23 mouse cellular contexts compared by ENCODE assay signal in genomic region chr7:98200396-98200795, GRCm38 (mm10). TPM values are rescaled to one million over a fixed set of nuclear protein-coding genes. Genes with fewer than 3 reads are reported as not detected.
DNase-seq lines count a peak whose midpoint lies in the region; ATAC-seq lines count a peak whose summit lies in the region.
"Had no signal": no experiment of that assay in that cellular context is flagged by ENCODE, and none has a peak within 500 bp of the region (broad histone marks: within the 10 kb centered on the region; RNA-seq: fewer than 3 reads in every experiment).

No protein-coding gene starts in this region.

- peak; percentile 78 for DNase-seq in 416B (ENCODE audit: low read depth)
- peak; percentile 20 for DNase-seq in NIH3T3 (ENCODE audit: low read depth)
- DNase-seq in adrenal gland, adult (ENCODE audit: inconsistent age in 2 of 2, low spot score in 1 of 2), result no peak
- DNase-seq in T-cell, adult 2 months (ENCODE audit: low spot score), result no peak
- no peak for DNase-seq in thymus, adult 18-20 months
- DNase-seq: adrenal gland, adult 8-10 months; adrenal gland, postnatal 25 days; cerebellum, adult 18-20 months; cerebellum, adult 9-11 months; cerebellum, postnatal 25 days; embryo, embryonic 11 days; gastrocnemius, postnatal 10 days; gastrocnemius, postnatal 36 days; heart, adult 2 months; heart, postnatal 14 days; heart, postnatal 4 days; kidney, adult 11 months had no signal

- peak; percentile 95 for ATAC-seq in granulocyte monocyte progenitor cell, adult 5-6 weeks (replicated peaks; ENCODE audit: poor library complexity, severe bottlenecking)
- ATAC-seq: forebrain, embryonic 15.5 days; hindbrain, postnatal 0 days; inflammation-experienced regulatory T-cells, adult 6 months; Patski had no signal

RNA-seq across cellular contexts. Expression of gene B3gnt6, which starts 1.1 kb away (rescaled TPM):
- total RNA-seq in granulocyte monocyte progenitor cell, adult 5-6 weeks (2014; fragmentation: Nextera tagmentation), result 0.58 TPM in 1 of 2 replicates, not detected in the other
- total RNA-seq in granulocyte monocyte progenitor cell, adult 5-6 weeks (2017), result not detected in 2 replicates
- total RNA-seq: gastrocnemius, adult 18-20 months; gastrocnemius, postnatal 10 days; gastrocnemius, postnatal 36 days; heart, adult 2 months; heart, postnatal 14 days; heart, postnatal 4 days had no signal

RNA-seq across cellular contexts. Expression of gene Capn5, which starts 22.3 kb away (rescaled TPM):
- total RNA-seq in granulocyte monocyte progenitor cell, adult 5-6 weeks (2014; fragmentation: Nextera tagmentation), result 3.2 and 5.2 TPM in 2 replicates
- 1.2 and 1.3 TPM in 2 replicates for total RNA-seq in granulocyte monocyte progenitor cell, adult 5-6 weeks (2017)

RNA-seq across cellular contexts. Expression of gene Omp, which starts 55.1 kb away (rescaled TPM):
- 0.32 and 0.64 TPM in 2 replicates for total RNA-seq in granulocyte monocyte progenitor cell, adult 5-6 weeks (2014; fragmentation: Nextera tagmentation)
- total RNA-seq in granulocyte monocyte progenitor cell, adult 5-6 weeks (2017), result 0.31 TPM in 1 of 2 replicates, not detected in the other

Comparison
In these comparisons a context has a peak if more than half of its experiments do, and no peak if none do; other contexts are left out.
1. DNase-seq: peak in 416B (single experiment) and NIH3T3 (single experiment); none in adrenal gland, adult (0 of 2), T-cell, adult 2 months (single experiment) and thymus, adult 18-20 months (0 of 2).